Comparison of ENCODE assay signal across 27 mouse cellular contexts in genomic region chr9:70959447-70959846, GRCm38 (mm10). TPM values are rescaled to one million over a fixed set of nuclear protein-coding genes. Genes with fewer than 3 reads are reported as not detected.
"Had no signal": no experiment of that assay in that cellular context is flagged by ENCODE, and none has a peak within 500 bp of the region (broad histone marks: within the 10 kb centered on the region; RNA-seq: fewer than 3 reads in every experiment).

No protein-coding gene starts in this region.

- H3K4me1 ChIP-seq: heart, embryonic 13.5 days; heart, embryonic 15.5 days; liver, embryonic 13.5 days; liver, embryonic 15.5 days had no signal

- H3K27me3 ChIP-seq: heart, embryonic 13.5 days; heart, embryonic 15.5 days; hindbrain, embryonic 12.5 days; intestine, embryonic 15.5 days; limb, embryonic 12.5 days; liver, embryonic 13.5 days; liver, embryonic 15.5 days had no signal

- H3K27ac ChIP-seq: gastrocnemius, adult 2 months; heart, adult 2 months; heart, embryonic 13.5 days; heart, embryonic 15.5 days; hindbrain, embryonic 10.5 days; hindbrain, embryonic 12.5 days; intestine, embryonic 15.5 days; layer of hippocampus, adult 2 months; left cerebral cortex, adult 2 months; limb, embryonic 10.5 days; limb, embryonic 12.5 days; liver, embryonic 13.5 days; liver, embryonic 15.5 days had no signal

- DNase-seq: gastrocnemius, adult 2 months; gastrocnemius, postnatal 10 days; gastrocnemius, postnatal 25 days; heart, adult 2 months; heart, postnatal 4 days; kidney, adult 18-20 months; kidney, adult 8-10 months; kidney, postnatal 10 days; kidney, postnatal 25 days; kidney, postnatal 4 days; liver; liver, embryonic 13.5 days; liver, postnatal 0 days had no signal

- H3K9me3 ChIP-seq: heart, embryonic 13.5 days; heart, embryonic 15.5 days; hindbrain, embryonic 10.5 days; hindbrain, embryonic 12.5 days; intestine, embryonic 15.5 days; limb, embryonic 10.5 days; limb, embryonic 12.5 days; liver, embryonic 13.5 days; liver, embryonic 15.5 days had no signal

- H3K4me2 ChIP-seq: heart, embryonic 13.5 days; heart, embryonic 15.5 days; hindbrain, embryonic 12.5 days; intestine, embryonic 15.5 days; limb, embryonic 12.5 days; liver, embryonic 11.5 days; liver, embryonic 13.5 days; liver, embryonic 15.5 days had no signal

- H3K4me3 ChIP-seq: gastrocnemius, adult 2 months; heart, adult 2 months; heart, embryonic 13.5 days; heart, embryonic 15.5 days; hindbrain, embryonic 10.5 days; hindbrain, embryonic 12.5 days; intestine, embryonic 15.5 days; layer of hippocampus, adult 2 months; left cerebral cortex, adult 2 months; limb, embryonic 10.5 days; limb, embryonic 12.5 days; liver, embryonic 13.5 days; liver, embryonic 15.5 days had no signal

- H3K9ac ChIP-seq: heart, embryonic 13.5 days; heart, embryonic 15.5 days; hindbrain, embryonic 12.5 days; intestine, embryonic 15.5 days; limb, embryonic 12.5 days; liver, embryonic 13.5 days; liver, embryonic 15.5 days; liver, postnatal 0 days had no signal

- ATAC-seq: inflammation-experienced regulatory T-cells, adult 6 months; intestine, embryonic 15.5 days; intestine, postnatal 0 days had no signal

- H3K36me3 ChIP-seq: heart, embryonic 13.5 days; heart, embryonic 15.5 days; hindbrain, embryonic 10.5 days; hindbrain, embryonic 12.5 days; intestine, embryonic 15.5 days; limb, embryonic 10.5 days; limb, embryonic 12.5 days; liver, embryonic 13.5 days; liver, embryonic 15.5 days had no signal

RNA-seq across cellular contexts. Expression of gene Lipc, which starts 7.4 kb away (rescaled TPM):
- total RNA-seq: gastrocnemius, adult 2 months; gastrocnemius, postnatal 25 days; granulocyte monocyte progenitor cell, adult 5-6 weeks had no signal
- polyA plus RNA-seq: hindbrain, embryonic 10.5 days; inflammation-experienced regulatory T-cells, adult 6 months; intestine, postnatal 0 days; limb, embryonic 10.5 days; limb, embryonic 12.5 days had no signal
